Mouse (Mus musculus): ENCODE data around the gene Acyp2. TPM values are rescaled to one million over a fixed set of nuclear protein-coding genes. Genes with fewer than 3 reads are reported as not detected.
A peak's percentile ranks its signal among the peaks of the same experiment; 100 is the strongest.
"Not testable (repeated sequence)": the region's sequence is repeated elsewhere in the genome, so short reads cannot be mapped to it uniquely, and the experiment has no call there.

Gene Acyp2
- polyA plus RNA-seq, 1 experiment from 2014 or later, result 19.1 TPM

GRCm38 (mm10) chr11:30657069-30657468 lies 7.7 kb upstream of the Acyp2 start:
- no peaks in the 10 kb centered on the region for H3K9me3 ChIP-seq (ENCODE audit: control insufficient read depth, low read length)
- WGBS, result 11% methylated on average over 2 of the region's 2 CpGs
- no peak overlapping the region for H3K4me2 ChIP-seq (replicated peaks; ENCODE audit: low read depth)
- peak; percentile 56; the same call in 1 of the 2 replicates for ATAC-seq (ENCODE audit: low FRiP score, low TSS enrichment)
- DNase-seq (ENCODE audit: low spot score), result no peak
- H3K27me3 ChIP-seq (ENCODE audit: control insufficient read depth, insufficient read depth, low read length), result no peaks in the 10 kb centered on the region
- no peak overlapping the region for H3K4me3 ChIP-seq (ENCODE audit: low read depth, low read length)
- no peak overlapping the region for H3K9ac ChIP-seq (ENCODE audit: low read length)
- no peak for TF ChIP-seq EP300 (optimal IDR thresholded peaks at IDR 0.05)
- TF ChIP-seq CTCF (IDR thresholded peaks at IDR 0.05; ENCODE audit: low read depth), result peak; percentile 85
- no peaks in the 10 kb centered on the region for H3K4me1 ChIP-seq (replicated peaks; ENCODE audit: control insufficient read depth, insufficient read depth)
- H3K27ac ChIP-seq (replicated peaks), result no peak overlapping the region
- no peaks in the 10 kb centered on the region for H3K36me3 ChIP-seq (ENCODE audit: control insufficient read depth, insufficient read depth, low read length)

GRCm38 (mm10) chr11:30656060-30656459 lies 6.7 kb upstream of the Acyp2 start:
- no peak for TF ChIP-seq EP300 (optimal IDR thresholded peaks at IDR 0.05)
- Histone ChIP-seq H3K36me3 (ENCODE audit: control insufficient read depth, insufficient read depth, low read length) (no peaks in the 10 kb centered on the region), H3K9ac (ENCODE audit: low read length) (no peak overlapping the region), H3K27me3 (ENCODE audit: control insufficient read depth, insufficient read depth, low read length) (no peaks in the 10 kb centered on the region), H3K4me2 (replicated peaks; ENCODE audit: low read depth) (no peak overlapping the region), H3K4me1 (replicated peaks; ENCODE audit: control insufficient read depth, insufficient read depth) (no peaks in the 10 kb centered on the region), H3K27ac (replicated peaks) (no peak overlapping the region), H3K4me3 (ENCODE audit: low read depth, low read length) (no peak overlapping the region), H3K9me3 (ENCODE audit: control insufficient read depth, low read length) (no peaks in the 10 kb centered on the region)
- no peak for DNase-seq (ENCODE audit: low spot score)
- ATAC-seq (ENCODE audit: low FRiP score, low TSS enrichment), result no peak
- 80% methylated on average over 4 of the region's 4 CpGs for WGBS

- Histone ChIP-seq H3K27ac (replicated peaks) (no peak overlapping the region), H3K4me2 (replicated peaks; ENCODE audit: low read depth) (no peak overlapping the region), H3K4me1 (replicated peaks; ENCODE audit: control insufficient read depth, insufficient read depth) (no peaks in the 10 kb centered on the region), H3K36me3 (ENCODE audit: control insufficient read depth, insufficient read depth, low read length) (no peaks in the 10 kb centered on the region), H3K9ac (ENCODE audit: low read length) (no peak overlapping the region), H3K9me3 (ENCODE audit: control insufficient read depth, low read length) (no peaks in the 10 kb centered on the region), H3K4me3 (ENCODE audit: low read depth, low read length) (no peak overlapping the region), H3K27me3 (ENCODE audit: control insufficient read depth, insufficient read depth, low read length) (no peaks in the 10 kb centered on the region)
- no peak for TF ChIP-seq CTCF (IDR thresholded peaks at IDR 0.05; ENCODE audit: low read depth)
- TF ChIP-seq EP300 (optimal IDR thresholded peaks at IDR 0.05), result no peak
- WGBS, result 67% methylated on average over 1 of the region's 1 CpGs
- ATAC-seq (ENCODE audit: low FRiP score, low TSS enrichment) (no peak), DNase-seq (ENCODE audit: low spot score) (no peak)
Observed at GRCm38 (mm10) chr11:30650416-30650815, 1.0 kb upstream of the Acyp2 start.

GRCm38 (mm10) chr11:30635674-30636073 lies 13.7 kb downstream of the Acyp2 start:
- DNase-seq (ENCODE audit: low spot score) (no peak), ATAC-seq (ENCODE audit: low FRiP score, low TSS enrichment) (no peak)
- no peak overlapping the region for H3K4me2 ChIP-seq (replicated peaks; ENCODE audit: low read depth)
- no peaks in the 10 kb centered on the region for H3K4me1 ChIP-seq (replicated peaks; ENCODE audit: control insufficient read depth, insufficient read depth)
- no peak overlapping the region for H3K9ac ChIP-seq (ENCODE audit: low read length)
- WGBS, result 89% methylated on average over 1 of the region's 1 CpGs
- no peaks in the 10 kb centered on the region for H3K36me3 ChIP-seq (ENCODE audit: control insufficient read depth, insufficient read depth, low read length)
- no peak overlapping the region for H3K27ac ChIP-seq (replicated peaks)
- H3K27me3 ChIP-seq (ENCODE audit: control insufficient read depth, insufficient read depth, low read length), result no peaks in the 10 kb centered on the region
- no peaks in the 10 kb centered on the region for H3K9me3 ChIP-seq (ENCODE audit: control insufficient read depth, low read length)
- H3K4me3 ChIP-seq (ENCODE audit: low read depth, low read length), result no peak overlapping the region
- TF ChIP-seq CTCF (IDR thresholded peaks at IDR 0.05; ENCODE audit: low read depth), result no peak
- TF ChIP-seq EP300 (optimal IDR thresholded peaks at IDR 0.05), result no peak

- Histone ChIP-seq H3K4me1 (replicated peaks; ENCODE audit: control insufficient read depth, insufficient read depth) (no peaks in the 10 kb centered on the region), H3K27me3 (ENCODE audit: control insufficient read depth, insufficient read depth, low read length) (no peaks in the 10 kb centered on the region), H3K9ac (ENCODE audit: low read length) (no peak overlapping the region), H3K27ac (replicated peaks) (no peak overlapping the region), H3K9me3 (ENCODE audit: control insufficient read depth, low read length) (no peaks in the 10 kb centered on the region), H3K4me3 (ENCODE audit: low read depth, low read length) (no peak overlapping the region), H3K4me2 (replicated peaks; ENCODE audit: low read depth) (no peak overlapping the region), H3K36me3 (ENCODE audit: control insufficient read depth, insufficient read depth, low read length) (no peaks in the 10 kb centered on the region)
- TF ChIP-seq EP300 (optimal IDR thresholded peaks at IDR 0.05) (no peak), CTCF (IDR thresholded peaks at IDR 0.05; ENCODE audit: low read depth) (no peak)
- WGBS, result 69% methylated on average over 6 of the region's 6 CpGs
- ATAC-seq (ENCODE audit: low FRiP score, low TSS enrichment) (no peak), DNase-seq (ENCODE audit: low spot score) (no peak)
Observed at GRCm38 (mm10) chr11:30630514-30630913, 18.9 kb downstream of the Acyp2 start.

- Histone ChIP-seq H3K4me1 (replicated peaks; ENCODE audit: control insufficient read depth, insufficient read depth) (no peaks in the 10 kb centered on the region), H3K36me3 (ENCODE audit: control insufficient read depth, insufficient read depth, low read length) (no peaks in the 10 kb centered on the region), H3K9me3 (ENCODE audit: control insufficient read depth, low read length) (no peaks in the 10 kb centered on the region), H3K4me2 (replicated peaks; ENCODE audit: low read depth) (no peak overlapping the region), H3K27me3 (ENCODE audit: control insufficient read depth, insufficient read depth, low read length) (no peaks in the 10 kb centered on the region), H3K27ac (replicated peaks) (no peak overlapping the region), H3K9ac (ENCODE audit: low read length) (no peak overlapping the region), H3K4me3 (ENCODE audit: low read depth, low read length) (no peak overlapping the region)
- TF ChIP-seq EP300 (optimal IDR thresholded peaks at IDR 0.05) (no peak), CTCF (IDR thresholded peaks at IDR 0.05; ENCODE audit: low read depth) (no peak)
- ATAC-seq (ENCODE audit: low FRiP score, low TSS enrichment) (no peak), DNase-seq (ENCODE audit: low spot score) (no peak)
- 84% methylated on average over 2 of the region's 2 CpGs for WGBS
Observed at GRCm38 (mm10) chr11:30623218-30623617, 26.2 kb downstream of the Acyp2 start.

GRCm38 (mm10) chr11:30621386-30622363 lies 27.7 kb downstream of the Acyp2 start:
- WGBS, result 76% methylated on average over 1 of the region's 1 CpGs
- DNase-seq (ENCODE audit: low spot score); H3K4me3 ChIP-seq (ENCODE audit: low read depth, low read length); H3K4me1 ChIP-seq (replicated peaks; ENCODE audit: control insufficient read depth, insufficient read depth); H3K4me2 ChIP-seq (replicated peaks; ENCODE audit: low read depth); H3K9ac ChIP-seq (ENCODE audit: low read length); H3K36me3 ChIP-seq (ENCODE audit: control insufficient read depth, insufficient read depth, low read length); H3K9me3 ChIP-seq (ENCODE audit: control insufficient read depth, low read length); H3K27me3 ChIP-seq (ENCODE audit: control insufficient read depth, insufficient read depth, low read length); ATAC-seq (ENCODE audit: low FRiP score, low TSS enrichment); H3K27ac ChIP-seq (replicated peaks): not testable (repeated sequence)

Data from stomach, postnatal 0 days (tissue).